Mouse (Mus musculus): ENCODE results near the gene Kansl1.

GRCm38 (mm10) chr11:104481971-104482370 is 13.3 kb upstream of the Kansl1 start:
- TF ChIP-seq POLR2AphosphoS2 (IDR thresholded peaks at IDR 0.05; ENCODE audit: low read depth, low read length) (no peak), HCFC1 (IDR thresholded peaks at IDR 0.05; ENCODE audit: low read depth, low read length) (no peak), CTCF (conservative IDR thresholded peaks at IDR 0.05 in 1 of 2, IDR thresholded peaks at IDR 0.05 in 1 of 2; ENCODE audit: low read depth in 2 of 2, low read length in 2 of 2) (no peak), EP300 (IDR thresholded peaks at IDR 0.05; ENCODE audit: low read length) (no peak)

All from CH12.LX (cell line).